Mouse (Mus musculus) forebrain, embryonic 13.5 days (tissue): ENCODE results near the gene Ankrd33. TPM values are rescaled to one million over a fixed set of nuclear protein-coding genes. Genes with fewer than 3 reads are reported as not detected.

ENCODE experiments used
- ATAC-seq: fragments of 200-750 bp; cut with Nextera tagmentation; 2 replicates; pipeline ENCODE4 v1.8.0; 2017
- H3K27ac ChIP-seq: fragments of 300-500 bp; sonication (generic); 2 replicates; pipeline ENCODE4 v1.5.1; 2015; ENCODE audit warnings: inconsistent platforms, mild to moderate bottlenecking, moderate library complexity
- H3K27me3 ChIP-seq: fragments of 300-500 bp; sonication (generic); 2 replicates; pipeline ENCODE4 v1.6.1; 2015; ENCODE audit warnings: mild to moderate bottlenecking, inconsistent platforms
- H3K36me3 ChIP-seq: fragments of 300-500 bp; sonication (generic); 2 replicates; pipeline ENCODE4 v1.6.1; 2015; ENCODE audit warnings: mild to moderate bottlenecking, inconsistent platforms; ENCODE audit not compliant: poor library complexity, severe bottlenecking
- H3K4me1 ChIP-seq: fragments of 300-500 bp; sonication (generic); 2 replicates; pipeline ENCODE4 v1.6.1; 2015; ENCODE audit warnings: inconsistent platforms
- H3K4me2 ChIP-seq: fragments of 300-500 bp; sonication (generic); 2 replicates; pipeline ENCODE4 v1.6.1; 2015; ENCODE audit warnings: inconsistent platforms, mild to moderate bottlenecking, moderate library complexity
- H3K4me3 ChIP-seq: fragments of 300-500 bp; sonication (generic); 2 replicates; pipeline ENCODE4 v1.5.1; 2015; ENCODE audit warnings: mild to moderate bottlenecking, inconsistent platforms
- H3K9ac ChIP-seq: fragments of 300-500 bp; sonication (generic); 2 replicates; pipeline ENCODE4 v1.6.1; 2015; ENCODE audit warnings: mild to moderate bottlenecking, inconsistent platforms
- H3K9me3 ChIP-seq: fragments of 300-500 bp; sonication (generic); replicated peaks from 2 replicates; pipeline ENCODE4 v1.6.1; 2016; ENCODE audit warnings: inconsistent platforms
- WGBS: fragments of 180-500 bp; shearing (Covaris S2); methylation state at CpG from one replicate; pipeline ENCODE4 v1.1.7; 2015; 5-methylcytosine and 5-hydroxymethylcytosine counted together
- polyA plus RNA-seq: library from polyadenylated mRNA; unstranded; fragments of >200 nt; fragmentation: Nextera tagmentation; extraction: Ambion mirVana; gene quantifications from 2 replicates; pipeline ENCODE4 v1.2.1, GENCODE M21; 2015

Gene Ankrd33
- polyA plus RNA-seq, 1 experiment from 2014 or later, result not detected

DNA sequence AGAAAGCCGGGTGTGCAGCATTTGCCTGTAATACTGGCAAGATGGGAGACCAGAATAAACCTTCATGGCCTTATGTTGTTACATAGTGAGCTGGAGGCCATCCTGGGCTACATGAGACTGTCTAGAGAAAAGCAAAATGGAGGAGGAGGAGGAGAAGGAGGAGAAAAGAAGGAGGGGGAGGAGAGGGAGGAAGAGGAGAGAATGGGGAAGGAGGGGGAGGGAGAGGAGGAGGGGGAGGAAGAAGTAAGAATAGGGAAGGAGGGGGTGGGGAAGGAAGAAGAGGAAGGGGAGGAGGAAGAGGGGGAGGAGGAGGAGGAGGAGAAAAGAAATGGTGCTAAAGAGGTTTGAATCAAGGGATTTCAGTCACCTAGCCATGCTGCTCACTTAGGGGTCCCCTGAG is 44.6 kb downstream of the Ankrd33 start:
- H3K36me3 ChIP-seq, result no peaks in the 10 kb centered on the region
- H3K27ac ChIP-seq, result peak overlapping the region; percentile 88
- no peak for ATAC-seq
- H3K4me2 ChIP-seq, result peak overlapping the region; percentile 41
- no peak overlapping the region for H3K9ac ChIP-seq
- peaks cover 50% of the 10 kb centered on the region for H3K4me1 ChIP-seq
- WGBS, result 24% methylated on average over 1 of the region's 1 CpGs
- no peaks in the 10 kb centered on the region for H3K27me3 ChIP-seq
- H3K9me3 ChIP-seq, result peaks cover 9% of the 10 kb centered on the region; the same call in 1 of the 2 replicates
- H3K4me3 ChIP-seq, result no peak overlapping the region

DNA sequence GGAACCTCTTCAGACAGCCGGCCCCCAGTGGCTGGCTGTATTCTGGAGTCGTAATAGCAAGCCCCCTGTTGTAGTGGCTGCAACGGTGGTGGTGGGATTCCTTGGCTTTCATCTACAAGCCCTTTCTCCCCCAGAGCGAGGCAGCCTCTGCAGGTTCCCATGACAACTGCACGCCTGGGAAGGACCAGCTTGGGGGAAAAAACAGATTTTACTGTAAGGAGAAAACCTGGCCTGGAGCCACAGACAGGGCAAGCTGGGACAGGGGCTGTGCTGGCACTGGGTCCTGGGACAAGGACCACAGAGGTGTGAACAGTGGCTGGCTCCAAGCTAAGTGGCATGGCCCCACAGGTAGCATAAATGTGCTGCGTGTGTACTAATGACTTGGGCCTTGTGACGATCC is 45.0 kb downstream of the Ankrd33 start:
- Histone ChIP-seq H3K4me2 (peak overlapping the region; percentile 41), H3K4me1 (peaks cover 51% of the 10 kb centered on the region), H3K4me3 (no peak overlapping the region), H3K36me3 (no peaks in the 10 kb centered on the region), H3K9me3 (peaks cover 9% of the 10 kb centered on the region; the same call in 1 of the 2 replicates), H3K27me3 (no peaks in the 10 kb centered on the region), H3K27ac (peak overlapping the region; percentile 88), H3K9ac (no peak overlapping the region)
- peak; percentile 74 for ATAC-seq
- 9% methylated on average over 7 of the region's 7 CpGs for WGBS

DNA sequence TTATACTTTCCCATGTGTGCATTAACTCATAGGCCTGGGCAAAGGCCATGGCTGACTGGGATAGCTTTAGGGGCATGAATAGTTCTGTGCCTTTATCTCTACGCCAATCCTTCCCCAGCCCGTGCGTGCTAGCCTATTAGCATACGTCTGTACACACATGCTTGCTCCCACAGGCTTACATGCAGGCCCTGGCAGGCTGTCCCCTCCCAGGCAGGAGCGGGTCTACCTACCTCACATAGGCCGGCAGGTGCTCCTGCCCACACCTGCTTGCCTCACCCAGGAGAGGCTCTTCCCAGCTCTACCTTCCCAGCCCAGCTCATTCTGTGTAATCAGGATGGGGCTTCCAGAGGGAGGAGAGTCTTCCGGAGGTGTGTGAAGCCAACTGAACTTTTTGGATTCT is 46.0 kb downstream of the Ankrd33 start:
- Histone ChIP-seq H3K4me2 (no peak overlapping the region), H3K4me1 (peaks cover 53% of the 10 kb centered on the region), H3K9ac (no peak overlapping the region), H3K27ac (peak overlapping the region; percentile 88), H3K9me3 (peaks cover 6% of the 10 kb centered on the region; the same call in 1 of the 2 replicates), H3K36me3 (no peaks in the 10 kb centered on the region), H3K27me3 (no peaks in the 10 kb centered on the region), H3K4me3 (no peak overlapping the region)
- WGBS, result 79% methylated on average over 7 of the region's 7 CpGs
- ATAC-seq, result no peak

DNA sequence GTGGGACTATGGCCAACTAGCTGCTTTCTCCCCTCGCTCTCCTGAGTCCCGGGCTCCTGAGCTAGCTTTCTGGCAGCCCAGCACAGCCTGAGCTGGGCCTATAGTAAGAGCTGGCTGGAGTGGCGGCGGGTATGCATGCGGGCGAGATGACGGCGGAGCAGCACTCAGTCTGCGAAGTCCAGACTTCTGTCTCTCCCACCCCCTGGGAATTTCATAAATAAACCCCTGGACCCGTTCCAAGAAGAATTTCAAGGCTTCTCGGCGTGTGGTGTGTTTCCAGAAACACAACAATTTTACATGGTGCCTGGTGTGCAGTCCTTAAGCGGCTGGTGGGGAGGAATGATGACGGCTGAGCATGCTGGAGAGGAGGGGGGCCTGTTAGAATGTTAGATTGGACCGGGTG is 47.5 kb downstream of the Ankrd33 start:
- peak; percentile 73 for ATAC-seq
- 20% methylated on average over 15 of the region's 15 CpGs for WGBS
- H3K4me2 ChIP-seq, result peak overlapping the region; percentile 22
- no peaks in the 10 kb centered on the region for H3K36me3 ChIP-seq
- H3K27ac ChIP-seq, result peak overlapping the region; percentile 73
- H3K27me3 ChIP-seq, result no peaks in the 10 kb centered on the region
- no peaks in the 10 kb centered on the region for H3K9me3 ChIP-seq
- peaks cover 53% of the 10 kb centered on the region for H3K4me1 ChIP-seq
- 0 out of 2 replicates have a peak overlapping the region, but pooled peaks have one; percentile 37 for H3K9ac ChIP-seq
- H3K4me3 ChIP-seq, result no peak overlapping the region

DNA sequence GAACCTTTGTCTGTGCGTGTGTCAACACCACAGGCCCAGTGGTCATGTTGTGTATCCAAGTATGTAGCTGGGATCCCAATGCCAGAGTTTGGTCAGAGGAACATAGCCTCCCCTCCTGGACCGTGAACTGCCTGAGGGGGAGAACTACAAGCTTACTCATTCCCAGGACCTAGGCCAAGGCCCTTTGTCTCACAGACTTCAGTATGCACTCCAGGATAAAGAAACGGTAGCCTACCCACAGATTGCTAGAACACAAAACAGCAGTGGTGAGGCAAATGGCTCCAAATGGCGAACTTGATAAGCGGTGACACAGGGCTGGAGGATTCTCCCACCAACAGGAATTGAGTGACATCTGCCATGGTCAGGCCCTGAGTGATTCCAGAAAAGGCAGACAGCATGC is 48.3 kb downstream of the Ankrd33 start:
- Histone ChIP-seq H3K4me1 (peaks cover 53% of the 10 kb centered on the region), H3K27ac (peak overlapping the region; percentile 73), H3K4me3 (no peak overlapping the region), H3K27me3 (no peaks in the 10 kb centered on the region), H3K9ac (peak overlapping the region; percentile 37; the same call in 1 of the 2 replicates), H3K4me2 (peak overlapping the region; percentile 22; the same call in 1 of the 2 replicates), H3K9me3 (no peaks in the 10 kb centered on the region), H3K36me3 (no peaks in the 10 kb centered on the region)
- WGBS, result 42% methylated on average over 5 of the region's 5 CpGs
- no peak for ATAC-seq

DNA sequence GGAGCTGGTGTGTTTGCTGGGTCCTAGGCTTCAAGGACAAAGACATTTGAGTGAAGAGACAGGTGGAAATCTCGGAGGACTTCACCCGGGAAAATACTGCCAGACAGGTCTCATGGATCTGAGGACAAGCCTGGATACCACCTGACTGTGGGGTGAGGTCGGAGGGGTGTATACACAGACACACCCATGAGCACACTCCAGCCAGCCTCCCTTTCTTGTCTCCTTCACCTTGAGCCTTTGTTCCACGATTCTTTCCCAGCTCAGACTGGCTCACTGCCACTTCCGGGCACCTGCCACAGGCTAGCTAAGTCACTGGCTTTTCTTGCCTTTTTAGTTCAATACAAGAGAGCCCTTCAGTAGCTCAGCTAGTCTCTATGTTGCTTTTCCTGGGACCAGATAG is 48.7 kb downstream of the Ankrd33 start:
- H3K27me3 ChIP-seq, result no peaks in the 10 kb centered on the region
- no peak overlapping the region for H3K4me3 ChIP-seq
- 0 out of 2 replicates have a peak overlapping the region, but pooled peaks have one; percentile 37 for H3K9ac ChIP-seq
- H3K27ac ChIP-seq, result peak overlapping the region; percentile 73
- 50% methylated on average over 5 of the region's 5 CpGs for WGBS
- no peak for ATAC-seq
- H3K36me3 ChIP-seq, result no peaks in the 10 kb centered on the region
- no peaks in the 10 kb centered on the region for H3K9me3 ChIP-seq
- H3K4me1 ChIP-seq, result peaks cover 53% of the 10 kb centered on the region
- H3K4me2 ChIP-seq, result no peak overlapping the region

DNA sequence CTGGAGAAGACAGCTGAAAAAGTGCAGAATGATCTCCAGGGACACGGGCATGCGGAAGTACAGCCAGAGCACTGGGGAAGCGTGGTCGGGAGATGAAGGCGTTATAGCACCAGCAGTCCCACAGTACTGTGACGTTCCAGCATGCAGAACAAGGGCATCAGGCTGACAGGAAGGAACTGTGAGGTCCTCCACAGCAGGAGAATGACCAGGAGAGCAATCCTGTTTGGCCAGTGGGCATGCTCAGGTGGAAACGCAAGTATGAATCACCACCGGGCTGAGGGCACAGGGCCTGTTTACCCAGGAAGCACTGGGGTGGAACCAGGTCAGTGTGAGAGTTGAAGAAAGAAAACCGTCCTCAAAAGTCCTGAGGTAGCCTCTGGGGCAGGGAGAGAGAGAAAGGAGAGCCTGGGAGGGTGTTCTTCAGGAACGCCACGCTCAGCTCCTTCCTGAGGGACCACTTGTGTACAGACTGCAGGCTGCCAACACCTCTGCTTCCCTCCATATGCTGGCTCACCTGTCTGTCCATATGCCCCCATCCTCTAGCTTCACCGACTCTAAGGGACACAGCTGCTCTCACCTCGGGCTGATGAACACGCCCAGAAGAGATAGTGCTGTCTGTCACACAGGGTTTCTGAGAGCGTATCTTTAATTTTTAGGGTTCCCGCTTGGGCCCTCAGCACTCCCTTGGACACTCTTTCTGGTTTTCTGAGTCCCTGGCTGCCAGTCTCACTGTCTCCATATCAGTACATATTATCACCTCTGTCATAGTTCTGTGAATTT is 50.3 kb downstream of the Ankrd33 start:
- Histone ChIP-seq H3K27me3 (no peaks in the 10 kb centered on the region), H3K36me3 (no peaks in the 10 kb centered on the region), H3K27ac (no peak overlapping the region), H3K9me3 (no peaks in the 10 kb centered on the region), H3K9ac (no peak overlapping the region), H3K4me3 (no peak overlapping the region), H3K4me2 (no peak overlapping the region), H3K4me1 (peaks cover 41% of the 10 kb centered on the region)
- no peak for ATAC-seq
- 76% methylated on average over 16 of the region's 16 CpGs for WGBS

DNA sequence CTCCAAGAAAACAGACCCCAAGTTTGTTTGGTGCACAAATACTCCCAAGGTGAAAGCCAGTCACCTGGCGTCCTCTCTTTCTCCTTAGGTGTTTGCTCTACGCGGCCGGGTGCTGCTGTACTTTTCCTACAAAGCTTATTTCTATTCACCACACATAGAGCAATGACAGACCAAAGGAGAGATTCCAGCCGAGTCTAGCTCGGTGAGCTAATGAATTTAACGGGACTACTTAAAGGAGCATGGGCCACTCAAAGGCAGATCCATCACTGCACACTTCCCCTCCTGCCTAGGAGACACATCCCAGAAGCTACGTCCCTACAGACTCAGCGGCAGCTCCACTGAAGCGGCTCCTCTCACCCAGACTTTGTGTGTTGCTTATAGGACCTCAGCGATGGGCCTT is 52.0 kb downstream of the Ankrd33 start:
- 68% methylated on average over 11 of the region's 11 CpGs for WGBS
- Histone ChIP-seq H3K36me3 (no peaks in the 10 kb centered on the region), H3K27ac (no peak overlapping the region), H3K4me2 (no peak overlapping the region), H3K9ac (no peak overlapping the region), H3K27me3 (peaks cover 9% of the 10 kb centered on the region), H3K9me3 (no peaks in the 10 kb centered on the region), H3K4me1 (peaks cover 24% of the 10 kb centered on the region), H3K4me3 (no peak overlapping the region)
- no peak for ATAC-seq

Other genes with a start within 250 kb of the Ankrd33 start
- gene Scn8a, start 245.9 kb upstream of the Ankrd33 start, polyA plus RNA-seq, result 13.3 and 17.1 TPM in 2 replicates
- not detected in 2 replicates for gene Gm47841, start 68.4 kb upstream of the Ankrd33 start, polyA plus RNA-seq
- gene Fignl2, start 37.2 kb upstream of the Ankrd33 start, polyA plus RNA-seq, result 0.20 TPM in 1 of 2 replicates, not detected in the other
- gene Acvrl1, start 12.8 kb downstream of the Ankrd33 start, polyA plus RNA-seq, result 5.0 and 5.3 TPM in 2 replicates
- gene Acvr1b, start 58.3 kb downstream of the Ankrd33 start, polyA plus RNA-seq, result 14.3 and 15.8 TPM in 2 replicates
- 1.3 and 1.5 TPM in 2 replicates for gene Grasp, start 108.4 kb downstream of the Ankrd33 start, polyA plus RNA-seq
- 2.4 and 2.9 TPM in 2 replicates for gene Nr4a1, start 138.5 kb downstream of the Ankrd33 start, polyA plus RNA-seq
- 81.6 and 85.1 TPM in 2 replicates for gene Atg101, start 168.5 kb downstream of the Ankrd33 start, polyA plus RNA-seq
- 0.23 and 0.25 TPM in 2 replicates for gene 6030408B16Rik, start 177.5 kb downstream of the Ankrd33 start, polyA plus RNA-seq